Mouse (Mus musculus): ENCODE results near the gene Wdfy4.

The Wdfy4 gene

GRCm38 (mm10) chr14:33189230-33189629, 3.9 kb upstream of the Wdfy4 start:
- DNase-seq = no peak

- no peak for DNase-seq
These were observed 1.9 kb upstream of the Wdfy4 start for GRCm38 (mm10) chr14:33187201-33187600.

- DNase-seq = no peak
These were observed 5.2 kb downstream of the Wdfy4 start for GRCm38 (mm10) chr14:33180102-33180501.

GRCm38 (mm10) chr14:33175059-33175821, 10.1 kb downstream of the Wdfy4 start:
- DNase-seq = peak; percentile 43

- no peak for DNase-seq
These were observed 13.4 kb downstream of the Wdfy4 start for GRCm38 (mm10) chr14:33171942-33172341.

GRCm38 (mm10) chr14:33168750-33169149, 16.6 kb downstream of the Wdfy4 start:
- no peak for DNase-seq

- DNase-seq = no peak
These were observed 23.1 kb downstream of the Wdfy4 start for GRCm38 (mm10) chr14:33162238-33162637.

- no peak for DNase-seq
These were observed 27.0 kb downstream of the Wdfy4 start for GRCm38 (mm10) chr14:33158268-33158667.

GRCm38 (mm10) chr14:33152941-33153340, 32.4 kb downstream of the Wdfy4 start:
- DNase-seq = no peak

GRCm38 (mm10) chr14:33146287-33146686, 39.0 kb downstream of the Wdfy4 start:
- no peak for DNase-seq

- no peak for DNase-seq
These were observed 48.5 kb downstream of the Wdfy4 start for GRCm38 (mm10) chr14:33136843-33137242.

- no peak for DNase-seq
These were observed 50.1 kb downstream of the Wdfy4 start for GRCm38 (mm10) chr14:33135170-33135569.

- no peak for DNase-seq
These were observed 54.1 kb downstream of the Wdfy4 start for GRCm38 (mm10) chr14:33131044-33131758.

- no peak for DNase-seq
These were observed 68.7 kb downstream of the Wdfy4 start for GRCm38 (mm10) chr14:33116590-33116989.

GRCm38 (mm10) chr14:33104809-33105208, 80.5 kb downstream of the Wdfy4 start:
- DNase-seq = no peak

GRCm38 (mm10) chr14:33101609-33102008, 83.7 kb downstream of the Wdfy4 start:
- no peak for DNase-seq

GRCm38 (mm10) chr14:33099926-33100325, 85.4 kb downstream of the Wdfy4 start:
- DNase-seq = no peak

- no peak for DNase-seq
These were observed 86.2 kb downstream of the Wdfy4 start for GRCm38 (mm10) chr14:33099111-33099510.

GRCm38 (mm10) chr14:33096462-33096861, 88.8 kb downstream of the Wdfy4 start:
- DNase-seq = no peak

- no peak for DNase-seq
These were observed 102.0 kb downstream of the Wdfy4 start for GRCm38 (mm10) chr14:33083326-33083725.

GRCm38 (mm10) chr14:33082301-33082700, 103.0 kb downstream of the Wdfy4 start:
- peak; percentile 45 for DNase-seq

- peak; percentile 74 for DNase-seq
These were observed 103.9 kb downstream of the Wdfy4 start for GRCm38 (mm10) chr14:33081370-33081860.

GRCm38 (mm10) chr14:33078596-33078995, 106.7 kb downstream of the Wdfy4 start:
- DNase-seq = no peak

GRCm38 (mm10) chr14:33078110-33078509, 107.2 kb downstream of the Wdfy4 start:
- DNase-seq = no peak
